Mouse (Mus musculus) heart, embryonic 10.5 days (tissue): ENCODE results near the gene Acsl5. TPM values are rescaled to one million over a fixed set of nuclear protein-coding genes. Genes with fewer than 3 reads are reported as not detected.

Experiments
- DNase-seq: peaks from one replicate; pipeline ENCODE4 v3.0.0-alpha.2; 2017; ENCODE audit warnings: low spot score
- H3K27ac ChIP-seq: fragments of 300-500 bp; sonication (generic); 2 replicates; pipeline ENCODE4 v1.5.1; 2016; ENCODE audit warnings: mild to moderate bottlenecking
- H3K27me3 ChIP-seq: fragments of 300-500 bp; sonication (generic); 2 replicates; pipeline ENCODE4 v1.6.1; 2016; ENCODE audit warnings: mild to moderate bottlenecking; ENCODE audit not compliant: poor library complexity, insufficient read depth, severe bottlenecking
- H3K36me3 ChIP-seq: fragments of 300-500 bp; sonication (generic); 2 replicates; pipeline ENCODE4 v1.6.1; 2016; ENCODE audit warnings: mild to moderate bottlenecking, moderate library complexity
- H3K4me1 ChIP-seq: fragments of 300-500 bp; sonication (generic); 2 replicates; pipeline ENCODE4 v1.6.1; 2016; ENCODE audit warnings: mild to moderate bottlenecking
- H3K4me3 ChIP-seq: fragments of 300-500 bp; sonication (generic); 2 replicates; pipeline ENCODE4 v1.5.1; 2016; ENCODE audit warnings: mild to moderate bottlenecking, moderate library complexity
- H3K9me3 ChIP-seq: fragments of 300-500 bp; sonication (generic); 2 replicates; pipeline ENCODE4 v1.6.1; 2016; ENCODE audit warnings: mild to moderate bottlenecking, moderate library complexity
- WGBS: fragments of 180-500 bp; shearing (Covaris S2); methylation state at CpG from one replicate; pipeline ENCODE4 v1.1.7; 2016; 5-methylcytosine and 5-hydroxymethylcytosine counted together
- polyA plus RNA-seq: library from polyadenylated mRNA; unstranded; fragments of >200 nt; fragmentation: Nextera tagmentation; extraction: Ambion mirVana; gene quantifications from 2 replicates; pipeline ENCODE4 v1.2.1, GENCODE M21; 2016

Acsl5 gene
- polyA plus RNA-seq, 1 experiment from 2014 or later: 33.7 TPM

DNA sequence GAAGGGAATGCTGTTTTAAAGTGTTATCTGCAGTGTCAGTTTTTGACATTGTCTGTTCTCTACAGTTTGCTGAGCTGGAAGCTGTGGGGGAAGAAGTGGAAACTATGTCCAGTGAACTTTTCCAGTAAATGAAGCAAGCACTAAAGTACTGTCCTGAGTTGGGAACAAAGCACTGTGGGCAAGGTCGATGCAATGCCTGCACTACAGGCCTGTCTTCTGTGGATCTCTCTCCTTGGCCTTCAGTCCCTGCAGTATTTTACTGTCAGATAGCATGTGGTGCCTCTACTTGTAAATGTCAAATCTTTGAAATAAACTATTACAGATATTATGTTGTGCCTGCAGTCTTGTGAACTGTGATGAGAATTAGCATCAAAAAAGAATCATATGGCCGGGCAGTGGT, 44.6 kb downstream of the Acsl5 start:
- peaks cover 55% of the 10 kb centered on the region for H3K36me3 ChIP-seq
- 89% methylated on average over 2 of the region's 2 CpGs for WGBS
- DNase-seq: no peak
- no peaks in the 10 kb centered on the region for H3K4me1 ChIP-seq
- no peaks in the 10 kb centered on the region for H3K27me3 ChIP-seq
- no peak overlapping the region for H3K4me3 ChIP-seq
- no peaks in the 10 kb centered on the region for H3K9me3 ChIP-seq
- H3K27ac ChIP-seq: no peak overlapping the region

- no peak overlapping the region for H3K4me3 ChIP-seq
- H3K4me1 ChIP-seq: no peaks in the 10 kb centered on the region
- 90% methylated on average over 2 of the region's 2 CpGs for WGBS
- peaks cover 61% of the 10 kb centered on the region for H3K36me3 ChIP-seq
- DNase-seq: no peak
- H3K9me3 ChIP-seq: no peaks in the 10 kb centered on the region
- no peaks in the 10 kb centered on the region for H3K27me3 ChIP-seq
- no peak overlapping the region for H3K27ac ChIP-seq
Observed at GRCm38 (mm10) chr19:55297489-55297888, 45.8 kb downstream of the Acsl5 start.

DNA sequence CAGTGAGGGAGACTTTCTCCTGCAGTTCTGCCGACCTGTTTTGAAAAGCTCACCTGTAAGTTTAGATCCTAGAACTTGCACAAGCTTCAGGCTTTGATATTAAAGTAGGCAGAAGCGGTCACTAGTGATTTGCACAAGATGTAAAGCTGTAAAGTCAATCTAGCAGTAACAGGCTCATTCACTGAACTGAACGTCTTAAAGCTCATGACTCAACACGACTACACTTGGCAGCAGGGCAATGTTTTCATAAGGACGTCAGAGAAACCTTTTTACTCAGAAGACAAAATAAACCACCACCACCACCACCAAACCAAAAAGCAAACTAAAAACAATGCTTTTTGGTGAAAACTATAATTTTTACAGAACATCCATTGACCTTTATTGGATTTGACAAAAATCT, 46.2 kb downstream of the Acsl5 start:
- H3K36me3 ChIP-seq: peaks cover 66% of the 10 kb centered on the region
- no peak overlapping the region for H3K4me3 ChIP-seq
- no peak for DNase-seq
- H3K27me3 ChIP-seq: no peaks in the 10 kb centered on the region
- no peaks in the 10 kb centered on the region for H3K9me3 ChIP-seq
- no peaks in the 10 kb centered on the region for H3K4me1 ChIP-seq
- no peak overlapping the region for H3K27ac ChIP-seq
- WGBS: 77% methylated on average over 5 of the region's 5 CpGs

GRCm38 (mm10) chr19:55299378-55299777, 47.6 kb downstream of the Acsl5 start:
- 90% methylated on average over 1 of the region's 1 CpGs for WGBS
- no peak overlapping the region for H3K27ac ChIP-seq
- H3K4me1 ChIP-seq: no peaks in the 10 kb centered on the region
- H3K36me3 ChIP-seq: peaks cover 78% of the 10 kb centered on the region
- H3K4me3 ChIP-seq: no peak overlapping the region
- DNase-seq: no peak
- no peaks in the 10 kb centered on the region for H3K9me3 ChIP-seq
- no peaks in the 10 kb centered on the region for H3K27me3 ChIP-seq

DNA sequence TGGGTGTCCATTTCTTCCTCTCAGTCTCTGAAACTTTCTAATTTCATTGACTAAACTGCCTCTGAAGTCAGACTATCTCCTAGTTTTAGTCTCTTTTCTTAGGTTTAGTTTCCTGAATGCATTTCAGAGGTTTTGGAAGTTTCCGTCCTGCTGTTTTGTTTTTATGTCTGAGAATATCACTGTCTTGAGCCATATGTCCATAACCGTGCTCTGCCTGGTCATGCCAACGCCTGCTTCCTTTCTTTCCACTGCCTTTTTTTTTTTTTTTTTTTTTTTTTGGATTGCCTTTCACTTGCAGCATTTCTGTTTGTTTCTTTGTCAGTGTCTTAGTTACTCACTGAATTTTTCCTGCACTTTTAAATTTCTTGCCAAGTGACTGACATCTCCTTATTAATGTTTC, 48.8 kb downstream of the Acsl5 start:
- 83% methylated on average over 3 of the region's 3 CpGs for WGBS
- DNase-seq: no peak
- Histone ChIP-seq H3K27me3 (no peaks in the 10 kb centered on the region), H3K36me3 (peaks cover 72% of the 10 kb centered on the region), H3K9me3 (no peaks in the 10 kb centered on the region), H3K27ac (no peak overlapping the region), H3K4me3 (no peak overlapping the region), H3K4me1 (no peaks in the 10 kb centered on the region)

DNA sequence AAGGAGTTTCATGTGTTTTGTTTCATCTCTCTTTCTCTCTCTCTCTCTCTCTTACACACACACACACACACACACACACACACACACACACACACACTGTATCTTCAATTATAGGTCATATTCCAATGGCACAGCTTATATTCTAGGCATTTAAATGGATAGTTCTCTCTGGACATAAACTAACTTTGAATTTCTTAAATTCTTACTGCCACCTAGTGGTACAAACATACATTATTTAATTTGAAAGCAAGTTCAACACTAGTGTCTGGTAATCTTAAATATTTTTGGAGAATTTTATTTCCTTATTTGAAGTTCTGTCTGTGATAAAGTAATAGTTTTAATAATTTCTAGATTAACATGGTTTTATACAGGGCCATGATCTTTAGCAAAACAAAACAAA, 53.3 kb downstream of the Acsl5 start:
- Histone ChIP-seq H3K27me3 (no peaks in the 10 kb centered on the region), H3K36me3 (peaks cover 76% of the 10 kb centered on the region), H3K27ac (no peak overlapping the region), H3K4me3 (no peak overlapping the region), H3K4me1 (no peaks in the 10 kb centered on the region), H3K9me3 (no peaks in the 10 kb centered on the region)
- no peak for DNase-seq

DNA sequence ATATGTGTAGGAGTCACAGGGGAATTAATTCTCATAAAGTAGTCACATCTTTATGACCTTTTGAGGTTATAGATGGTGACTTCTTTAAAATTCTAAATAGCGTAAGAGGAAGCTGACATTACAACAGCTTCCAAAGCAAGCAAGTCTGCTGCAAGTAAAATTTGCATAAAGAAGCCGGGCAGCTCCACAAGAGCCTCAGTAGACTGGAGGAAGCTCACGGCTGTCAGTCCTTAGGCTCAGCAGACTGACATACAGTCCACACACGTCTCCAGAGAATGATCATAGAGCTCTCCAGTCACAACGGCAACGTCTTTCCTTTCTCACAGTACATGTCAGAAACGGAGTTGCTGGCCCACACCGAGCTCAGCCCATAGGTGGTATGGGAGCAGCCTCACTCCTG, 60.1 kb downstream of the Acsl5 start:
- H3K4me3 ChIP-seq: no peak overlapping the region
- no peak for DNase-seq
- peaks cover 13% of the 10 kb centered on the region for H3K4me1 ChIP-seq
- no peaks in the 10 kb centered on the region for H3K9me3 ChIP-seq
- H3K27ac ChIP-seq: no peak overlapping the region
- peaks cover 52% of the 10 kb centered on the region for H3K36me3 ChIP-seq
- 89% methylated on average over 8 of the region's 8 CpGs for WGBS
- no peaks in the 10 kb centered on the region for H3K27me3 ChIP-seq

- no peak for DNase-seq
- peaks cover 40% of the 10 kb centered on the region for H3K36me3 ChIP-seq
- H3K27me3 ChIP-seq: no peaks in the 10 kb centered on the region
Observed at GRCm38 (mm10) chr19:55313649-55314048, 61.9 kb downstream of the Acsl5 start.

GRCm38 (mm10) chr19:55315452-55316108, 63.8 kb downstream of the Acsl5 start, which contains the start of gene Zdhhc6:
Gene Zdhhc6, minus strand, starts transcription at chr19:55316032.
- Histone ChIP-seq H3K27me3 (no peaks in the 10 kb centered on the region), H3K4me1 (peaks cover 13% of the 10 kb centered on the region), H3K27ac (peak within 1 kb of the TSS; percentile 95), H3K4me3 (peak within 1 kb of the TSS; percentile 90), H3K36me3 (peaks cover 21% of the 10 kb centered on the region), H3K9me3 (no peaks in the 10 kb centered on the region)
- DNase-seq: peak; percentile 86
- under 1% methylated on average over 60 of the region's 60 CpGs for WGBS

More at GRCm38 (mm10) chr19:55313649-55314048, 61.9 kb downstream of the Acsl5 start:
- Histone ChIP-seq H3K4me3 (no peak overlapping the region), H3K27ac (no peak overlapping the region), H3K9me3 (no peaks in the 10 kb centered on the region), H3K4me1 (peaks cover 13% of the 10 kb centered on the region)
- WGBS: 93% methylated on average over 2 of the region's 2 CpGs

DNA sequence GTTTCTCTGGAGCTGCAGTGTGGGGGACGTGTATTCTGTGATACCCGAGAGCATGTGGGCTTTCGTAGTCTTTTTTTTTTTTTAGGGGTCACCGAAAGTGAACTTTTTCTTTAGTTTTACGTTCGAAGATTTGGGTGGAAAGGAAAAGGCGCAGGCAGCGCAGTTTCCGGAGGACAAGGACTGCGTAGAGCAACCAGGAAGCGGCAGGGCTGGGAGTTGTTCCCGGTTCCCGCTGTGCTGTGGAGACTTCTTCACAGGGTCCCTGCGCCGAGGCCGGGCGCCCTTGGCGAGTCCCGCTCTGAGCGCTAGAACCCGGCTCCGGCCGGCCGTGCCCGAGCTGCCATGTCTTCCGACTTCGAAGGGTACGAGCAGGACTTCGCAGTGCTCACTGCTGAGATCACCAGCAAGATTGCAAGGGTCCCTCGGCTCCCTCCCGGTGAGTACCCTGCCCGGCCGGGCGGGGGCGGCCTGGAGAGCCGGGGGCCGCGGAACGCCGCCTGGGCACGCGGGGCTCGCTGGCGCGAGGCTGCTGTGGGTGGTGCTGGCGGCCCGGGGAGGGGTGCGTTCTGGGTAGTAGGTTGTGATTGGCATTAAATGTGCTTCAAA, 64.5 kb downstream of the Acsl5 start, which contains the start of gene Vti1a:
Gene Vti1a, plus strand, starts transcription at position 187 of the 606 bp plus-strand sequence.
- Histone ChIP-seq H3K36me3 (peaks cover 15% of the 10 kb centered on the region), H3K27me3 (no peaks in the 10 kb centered on the region), H3K9me3 (no peaks in the 10 kb centered on the region), H3K4me3 (peak within 1 kb of the TSS; percentile 90), H3K4me1 (peaks cover 13% of the 10 kb centered on the region), H3K27ac (peak within 1 kb of the TSS; percentile 95)
- WGBS: under 1% methylated on average over 48 of the region's 48 CpGs
- DNase-seq: peak; percentile 89

GRCm38 (mm10) chr19:55316901-55317300, 65.2 kb downstream of the Acsl5 start:
- Histone ChIP-seq H3K27ac (no peak overlapping the region), H3K4me3 (peak overlapping the region; percentile 90), H3K27me3 (no peaks in the 10 kb centered on the region), H3K4me1 (peaks cover 13% of the 10 kb centered on the region), H3K36me3 (peaks cover 11% of the 10 kb centered on the region), H3K9me3 (no peaks in the 10 kb centered on the region)
- WGBS: 58% methylated on average over 10 of the region's 10 CpGs
- DNase-seq: no peak

- peaks cover 23% of the 10 kb centered on the region for H3K36me3 ChIP-seq
Observed at GRCm38 (mm10) chr19:55319036-55319435, 67.3 kb downstream of the Acsl5 start.

DNA sequence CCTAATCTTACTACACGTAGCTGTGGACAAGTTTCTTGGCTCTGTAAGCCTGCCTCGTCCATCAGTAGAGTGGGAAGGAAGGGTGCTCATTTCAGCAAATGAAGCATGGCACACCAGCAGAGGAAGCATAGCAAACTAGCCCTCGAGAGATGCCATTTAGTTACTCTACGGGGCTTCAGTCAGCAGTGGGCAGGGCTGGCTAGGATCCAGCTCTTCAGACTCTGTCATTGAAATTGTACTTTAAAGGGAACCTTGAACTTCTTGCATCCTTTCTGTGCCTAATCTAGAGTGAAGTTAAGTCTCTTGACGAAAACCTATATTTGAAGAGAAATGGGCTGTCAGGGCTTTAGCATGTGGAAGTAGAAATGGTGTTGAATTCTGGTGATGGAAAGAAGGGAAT, 67.8 kb downstream of the Acsl5 start:
- Histone ChIP-seq H3K36me3 (peaks cover 23% of the 10 kb centered on the region), H3K27me3 (no peaks in the 10 kb centered on the region), H3K9me3 (no peaks in the 10 kb centered on the region), H3K4me3 (no peak overlapping the region), H3K27ac (no peak overlapping the region), H3K4me1 (peaks cover 11% of the 10 kb centered on the region)
- 73% methylated on average over 5 of the region's 5 CpGs for WGBS
- DNase-seq: no peak

More at GRCm38 (mm10) chr19:55319036-55319435, 67.3 kb downstream of the Acsl5 start:
- Histone ChIP-seq H3K27ac (no peak overlapping the region), H3K27me3 (no peaks in the 10 kb centered on the region), H3K9me3 (no peaks in the 10 kb centered on the region), H3K4me3 (no peak overlapping the region), H3K4me1 (peaks cover 13% of the 10 kb centered on the region)
- 67% methylated on average over 3 of the region's 3 CpGs for WGBS
- no peak for DNase-seq
